Mouse (Mus musculus) liver, embryonic 15.5 days (tissue): ENCODE data around the gene Men1. TPM values are rescaled to one million over a fixed set of nuclear protein-coding genes. Genes with fewer than 3 reads are reported as not detected.
A peak's percentile ranks its signal among the peaks of the same experiment; 100 is the strongest.

Source experiments
- ATAC-seq: fragments of 200-750 bp; cut with Nextera tagmentation; 2 replicates; pipeline ENCODE4 v1.8.0; 2017; ENCODE audit warnings: moderate number of reproducible peaks, mild to moderate bottlenecking, moderate library complexity; ENCODE audit not compliant: insufficient read depth
- H3K27ac ChIP-seq: fragments of 300-500 bp; sonication (generic); replicated peaks from 2 replicates; pipeline ENCODE4 v1.5.1; 2015; ENCODE audit warnings: mild to moderate bottlenecking, inconsistent platforms
- H3K27me3 ChIP-seq: fragments of 300-500 bp; sonication (generic); 2 replicates; pipeline ENCODE4 v1.6.1; 2015; ENCODE audit warnings: mild to moderate bottlenecking, inconsistent platforms
- H3K36me3 ChIP-seq: fragments of 300-500 bp; sonication (generic); replicated peaks from 2 replicates; pipeline ENCODE4 v1.6.1; 2015; ENCODE audit warnings: moderate library complexity, mild to moderate bottlenecking, inconsistent platforms
- H3K4me1 ChIP-seq: fragments of 300-500 bp; sonication (generic); replicated peaks from 2 replicates; pipeline ENCODE4 v1.6.1; 2015; ENCODE audit warnings: inconsistent platforms
- H3K4me2 ChIP-seq: fragments of 300-500 bp; sonication (generic); 2 replicates; pipeline ENCODE4 v1.6.1; 2015; ENCODE audit warnings: moderate library complexity, mild to moderate bottlenecking, inconsistent platforms
- H3K4me3 ChIP-seq: fragments of 300-500 bp; sonication (generic); replicated peaks from 2 replicates; pipeline ENCODE4 v1.5.1; 2015; ENCODE audit warnings: mild to moderate bottlenecking, inconsistent platforms
- H3K9ac ChIP-seq: fragments of 300-500 bp; sonication (generic); 2 replicates; pipeline ENCODE4 v1.6.1; 2015; ENCODE audit warnings: moderate library complexity, mild to moderate bottlenecking, inconsistent platforms
- H3K9me3 ChIP-seq: fragments of 300-500 bp; sonication (generic); replicated peaks from 2 replicates; pipeline ENCODE4 v1.6.1; 2016; ENCODE audit warnings: inconsistent platforms
- WGBS: fragments of 180-500 bp; shearing (Covaris S2); methylation state at CpG from one replicate; pipeline ENCODE4 v1.1.7; 2015; ENCODE audit warnings: mixed read lengths; ENCODE audit not compliant: insufficient replicate concordance; 5-methylcytosine and 5-hydroxymethylcytosine counted together
- polyA plus RNA-seq: library from polyadenylated mRNA; unstranded; fragments of >200 nt; fragmentation: Nextera tagmentation; extraction: Ambion mirVana; gene quantifications from 2 replicates; pipeline ENCODE4 v1.2.1, GENCODE M21; 2015

The Men1 gene
- polyA plus RNA-seq, 1 experiment from 2014 or later = 25.1 TPM

DNA sequence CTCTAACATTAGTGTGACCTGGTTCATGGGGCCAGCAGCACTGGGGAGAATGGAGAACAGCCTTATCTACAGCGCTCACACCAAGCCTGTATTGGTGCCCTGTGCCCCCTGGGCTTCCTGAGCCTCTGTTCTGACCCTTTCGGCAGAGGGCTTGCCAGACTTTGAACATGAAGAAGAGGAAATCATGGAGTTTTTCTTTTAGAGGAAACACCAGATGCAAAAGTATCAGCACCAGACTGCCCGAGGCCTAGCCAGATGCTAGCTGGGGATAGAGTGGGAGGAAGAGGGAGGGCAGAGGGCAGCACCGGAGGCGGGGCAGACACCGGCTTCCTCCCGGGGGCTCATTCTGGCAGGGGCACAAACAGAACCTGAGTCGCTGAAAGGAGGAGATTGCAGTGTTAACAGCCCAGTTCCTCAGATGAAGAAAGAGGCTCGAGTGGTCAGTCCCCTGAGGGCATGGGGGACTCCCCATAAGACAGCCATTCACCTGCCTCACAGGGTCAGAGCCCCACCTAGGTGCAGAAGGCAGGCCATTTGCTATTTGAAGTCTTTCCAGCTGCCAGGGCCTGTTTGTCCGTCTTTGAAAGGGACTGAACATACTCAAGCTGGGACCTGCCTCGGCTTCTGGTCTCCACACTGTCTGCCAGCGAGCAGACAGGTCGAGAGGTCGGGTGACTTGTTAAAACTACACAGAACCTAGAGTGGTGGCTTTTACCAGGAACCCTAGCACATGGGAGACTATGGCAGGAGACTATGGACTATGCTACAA is 14.6 kb downstream of the Men1 start:
- peak overlapping the region; percentile 5 for H3K27ac ChIP-seq
- no peaks in the 10 kb centered on the region for H3K9me3 ChIP-seq
- H3K9ac ChIP-seq = peak overlapping the region; percentile 16; the same call in 1 of the 2 replicates
- 19% methylated on average over 14 of the region's 14 CpGs for WGBS
- peak; percentile 51 for ATAC-seq
- peaks cover 47% of the 10 kb centered on the region for H3K4me1 ChIP-seq
- H3K36me3 ChIP-seq = peaks cover 30% of the 10 kb centered on the region
- H3K4me3 ChIP-seq = no peak overlapping the region
- H3K4me2 ChIP-seq = peak overlapping the region; percentile 23
- no peaks in the 10 kb centered on the region for H3K27me3 ChIP-seq

GRCm38 (mm10) chr19:6351431-6352106 is 16.8 kb downstream of the Men1 start:
- no peaks in the 10 kb centered on the region for H3K27me3 ChIP-seq
- H3K27ac ChIP-seq = no peak overlapping the region
- no peaks in the 10 kb centered on the region for H3K9me3 ChIP-seq
- 65% methylated on average over 14 of the region's 14 CpGs for WGBS
- H3K4me3 ChIP-seq = no peak overlapping the region
- no peak overlapping the region for H3K9ac ChIP-seq
- H3K36me3 ChIP-seq = peaks cover 15% of the 10 kb centered on the region; the same call in 1 of the 2 replicates
- ATAC-seq = no peak
- no peak overlapping the region for H3K4me2 ChIP-seq
- H3K4me1 ChIP-seq = peaks cover 31% of the 10 kb centered on the region

DNA sequence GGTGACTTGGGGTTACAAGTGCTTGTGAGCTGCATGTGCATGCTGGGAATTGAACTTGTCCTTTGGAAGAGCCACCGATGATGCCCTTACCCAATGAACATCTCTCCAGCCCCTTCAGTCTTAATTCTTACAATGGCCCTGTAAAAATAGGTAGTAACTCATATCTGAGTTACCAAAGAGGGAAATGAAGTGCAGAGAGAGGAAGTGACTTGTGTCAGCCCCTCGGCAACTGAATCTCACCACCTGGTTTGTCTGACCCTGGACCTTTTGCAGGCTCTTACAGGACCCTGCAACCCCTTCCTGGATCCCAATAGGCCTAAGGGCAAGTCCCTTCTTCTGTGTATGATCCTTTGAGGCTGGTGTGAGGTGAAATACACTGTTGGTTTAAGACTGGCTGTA is 17.3 kb downstream of the Men1 start:
- no peaks in the 10 kb centered on the region for H3K27me3 ChIP-seq
- H3K4me3 ChIP-seq = no peak overlapping the region
- H3K27ac ChIP-seq = no peak overlapping the region
- no peaks in the 10 kb centered on the region for H3K9me3 ChIP-seq
- H3K36me3 ChIP-seq = peaks cover 10% of the 10 kb centered on the region; the same call in 1 of the 2 replicates
- WGBS = 29% methylated on average over 2 of the region's 2 CpGs
- peaks cover 30% of the 10 kb centered on the region for H3K4me1 ChIP-seq
- no peak for ATAC-seq
- no peak overlapping the region for H3K9ac ChIP-seq
- no peak overlapping the region for H3K4me2 ChIP-seq

GRCm38 (mm10) chr19:6354030-6354429 is 19.3 kb downstream of the Men1 start:
- WGBS = 78% methylated on average over 7 of the region's 7 CpGs
- peaks cover 19% of the 10 kb centered on the region for H3K4me1 ChIP-seq
- H3K9me3 ChIP-seq = no peaks in the 10 kb centered on the region
- no peak overlapping the region for H3K27ac ChIP-seq
- H3K4me2 ChIP-seq = no peak overlapping the region
- ATAC-seq = no peak
- no peak overlapping the region for H3K4me3 ChIP-seq
- H3K27me3 ChIP-seq = no peaks in the 10 kb centered on the region
- no peak overlapping the region for H3K9ac ChIP-seq
- peaks cover 8% of the 10 kb centered on the region for H3K36me3 ChIP-seq

- no peak for ATAC-seq
- Histone ChIP-seq H3K36me3 (peaks cover 23% of the 10 kb centered on the region), H3K27me3 (no peaks in the 10 kb centered on the region), H3K4me3 (no peak overlapping the region), H3K9me3 (no peaks in the 10 kb centered on the region), H3K27ac (no peak overlapping the region), H3K9ac (no peak overlapping the region), H3K4me2 (no peak overlapping the region), H3K4me1 (peaks cover 25% of the 10 kb centered on the region)
- 75% methylated on average over 3 of the region's 3 CpGs for WGBS
Observed at GRCm38 (mm10) chr19:6361291-6361690, 26.5 kb downstream of the Men1 start.

DNA sequence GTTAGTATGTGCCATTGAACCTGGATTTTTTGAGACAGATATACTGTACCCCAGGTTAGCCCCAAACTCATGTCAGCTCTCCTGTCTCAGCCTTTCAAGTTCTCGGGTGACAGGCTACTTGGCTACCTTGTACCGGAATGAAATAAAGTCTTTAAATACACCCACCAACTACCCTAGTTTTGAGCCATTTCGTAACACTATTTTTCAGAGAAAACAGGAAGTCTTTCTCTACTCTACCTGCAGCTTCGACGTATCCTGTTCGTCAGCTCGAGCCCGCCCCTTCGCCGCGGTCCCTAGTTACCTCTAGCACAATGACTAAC is 28.3 kb downstream of the Men1 start:
- WGBS = under 1% methylated on average over 11 of the region's 11 CpGs
- Histone ChIP-seq H3K4me2 (peak overlapping the region; percentile 74), H3K27me3 (no peaks in the 10 kb centered on the region), H3K36me3 (peaks cover 41% of the 10 kb centered on the region), H3K4me3 (peak overlapping the region; percentile 87), H3K9me3 (no peaks in the 10 kb centered on the region), H3K27ac (peak overlapping the region; percentile 95), H3K4me1 (peaks cover 31% of the 10 kb centered on the region), H3K9ac (peak overlapping the region; percentile 60)
- no peak for ATAC-seq

DNA sequence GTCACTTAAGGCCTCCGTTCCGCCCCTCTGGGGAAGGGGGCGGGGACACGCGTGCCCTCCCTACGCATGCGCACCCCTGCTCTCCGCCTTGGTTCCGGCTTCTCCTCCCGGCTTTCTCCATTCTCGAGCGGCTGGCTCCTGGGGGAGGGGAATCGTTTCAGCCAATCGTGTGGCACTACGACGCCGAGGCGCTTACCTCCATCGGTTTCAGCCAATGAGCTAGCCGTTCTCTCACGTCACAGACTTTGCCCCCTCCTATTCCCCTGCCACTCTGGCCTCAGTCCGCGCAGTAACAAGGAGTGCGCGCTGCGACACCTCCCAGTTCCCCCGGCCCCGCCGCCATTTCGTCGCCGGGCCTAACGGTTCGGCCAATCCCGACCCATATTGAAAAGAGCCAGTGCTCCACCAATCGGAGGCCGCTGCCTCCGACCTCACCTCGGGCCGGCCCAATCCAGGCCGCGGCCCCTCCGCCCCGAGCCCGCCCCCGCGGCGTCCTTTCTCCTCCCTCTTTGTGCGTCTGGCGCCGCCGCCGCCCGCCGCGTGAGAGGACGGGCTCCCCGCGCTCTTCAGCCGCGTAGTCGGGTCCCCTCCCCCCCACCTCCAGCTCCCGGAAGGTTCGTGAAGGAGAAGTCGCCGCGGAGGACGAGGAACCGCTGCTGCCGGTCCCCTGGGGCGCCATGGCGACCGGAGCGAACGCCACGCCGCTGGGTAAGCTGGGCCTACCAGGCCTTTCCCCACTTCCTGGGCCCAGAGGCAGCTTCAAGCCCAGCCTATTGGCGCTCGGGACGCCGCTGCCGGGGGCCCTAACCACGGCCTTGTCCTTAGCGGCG is 28.8 kb downstream of the Men1 start, which contains the start of gene Sf1:
Gene Sf1 (plus strand): TSS at position 280 of the 830 bp plus-strand sequence.
- peak within 1 kb of the TSS; percentile 74 for H3K4me2 ChIP-seq
- peaks cover 47% of the 10 kb centered on the region for H3K36me3 ChIP-seq
- H3K27ac ChIP-seq = peak within 1 kb of the TSS; percentile 95
- WGBS = 2% methylated on average over 83 of the region's 85 CpGs
- H3K27me3 ChIP-seq = no peaks in the 10 kb centered on the region
- H3K9ac ChIP-seq = peak within 1 kb of the TSS; percentile 97
- H3K4me3 ChIP-seq = peak within 1 kb of the TSS; percentile 87
- peaks cover 31% of the 10 kb centered on the region for H3K4me1 ChIP-seq
- H3K9me3 ChIP-seq = no peaks in the 10 kb centered on the region
- ATAC-seq = peak; percentile 93

DNA sequence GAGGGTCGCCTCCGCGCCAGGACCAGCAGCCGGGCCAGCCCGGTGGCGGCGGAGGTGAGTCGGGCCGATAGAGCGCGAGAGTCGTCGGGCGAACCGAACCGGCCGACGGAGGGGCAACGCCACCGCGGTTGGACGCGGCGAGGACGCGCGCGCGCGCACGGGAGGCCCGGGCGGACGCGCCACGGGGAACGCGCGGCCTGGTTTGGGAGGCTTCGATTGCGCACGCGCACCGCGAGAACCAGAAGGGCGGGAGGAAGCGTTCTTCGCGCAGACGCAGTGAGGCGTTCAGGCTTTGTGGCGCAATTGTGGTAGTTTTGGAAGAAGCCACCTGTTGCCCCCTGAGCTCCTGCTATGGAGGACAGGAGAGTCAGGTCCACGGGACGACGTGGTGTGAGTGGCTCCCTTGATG is 29.5 kb downstream of the Men1 start:
- Histone ChIP-seq H3K27ac (peak overlapping the region; percentile 95), H3K4me1 (peaks cover 31% of the 10 kb centered on the region), H3K9me3 (no peaks in the 10 kb centered on the region), H3K9ac (peak overlapping the region; percentile 97), H3K36me3 (peaks cover 54% of the 10 kb centered on the region), H3K4me3 (peak overlapping the region; percentile 87), H3K27me3 (no peaks in the 10 kb centered on the region), H3K4me2 (peak overlapping the region; percentile 74)
- 0 out of 2 replicates have a peak, but pooled peaks have one; percentile 5 for ATAC-seq
- under 1% methylated on average over 55 of the region's 55 CpGs for WGBS

DNA sequence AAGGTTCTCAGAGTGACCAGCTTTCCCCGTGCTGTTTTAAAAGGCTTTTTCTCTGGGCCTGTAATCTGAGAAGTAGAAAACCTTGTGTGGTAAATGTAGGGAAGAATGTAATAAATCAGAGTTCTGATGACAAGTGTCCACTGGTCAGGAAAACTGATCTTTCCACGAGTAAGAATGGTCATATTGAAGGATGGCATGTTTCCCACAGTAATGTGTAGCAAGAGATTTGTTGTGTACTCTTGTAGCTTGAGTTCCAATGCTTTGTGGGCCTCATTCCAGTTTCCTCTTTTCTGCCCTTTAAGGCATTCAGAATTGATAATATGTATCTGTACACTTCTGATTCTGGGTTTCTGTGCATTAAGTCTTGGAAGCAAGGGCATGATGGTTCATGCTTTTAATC is 30.1 kb downstream of the Men1 start:
- Histone ChIP-seq H3K4me2 (peak overlapping the region; percentile 74), H3K27me3 (no peaks in the 10 kb centered on the region), H3K4me3 (peak overlapping the region; percentile 87), H3K9ac (peak overlapping the region; percentile 97), H3K27ac (peak overlapping the region; percentile 95; the same call in 1 of the 2 replicates), H3K4me1 (peaks cover 31% of the 10 kb centered on the region), H3K9me3 (no peaks in the 10 kb centered on the region), H3K36me3 (peaks cover 59% of the 10 kb centered on the region)
- no peak for ATAC-seq
- 0% methylated on average over 2 of the region's 2 CpGs for WGBS

DNA sequence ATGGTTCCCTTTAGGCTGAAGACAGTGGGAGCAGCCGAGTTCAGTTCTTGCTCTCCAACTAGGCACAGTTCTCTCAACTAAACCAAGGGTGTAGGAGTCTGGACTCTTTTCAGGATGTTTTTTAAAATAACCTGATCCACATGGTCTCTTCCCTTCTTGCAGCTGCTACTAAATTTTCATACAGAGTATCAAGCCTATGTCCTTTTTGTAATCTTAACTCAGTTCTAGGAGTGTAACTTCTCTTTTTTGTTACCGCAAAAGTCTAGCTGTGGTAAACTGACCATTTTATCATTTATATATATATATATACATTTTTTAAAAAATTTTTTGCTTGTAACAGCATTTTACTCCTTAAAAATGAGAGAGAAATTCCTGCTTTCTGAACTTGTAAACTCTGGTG is 35.4 kb downstream of the Men1 start:
- Histone ChIP-seq H3K36me3 (peaks cover 98% of the 10 kb centered on the region), H3K9ac (no peak overlapping the region), H3K27ac (no peak overlapping the region), H3K9me3 (no peaks in the 10 kb centered on the region), H3K27me3 (no peaks in the 10 kb centered on the region), H3K4me2 (no peak overlapping the region), H3K4me3 (no peak overlapping the region), H3K4me1 (peaks cover 13% of the 10 kb centered on the region)
- 84% methylated on average over 2 of the region's 2 CpGs for WGBS
- ATAC-seq = no peak

DNA sequence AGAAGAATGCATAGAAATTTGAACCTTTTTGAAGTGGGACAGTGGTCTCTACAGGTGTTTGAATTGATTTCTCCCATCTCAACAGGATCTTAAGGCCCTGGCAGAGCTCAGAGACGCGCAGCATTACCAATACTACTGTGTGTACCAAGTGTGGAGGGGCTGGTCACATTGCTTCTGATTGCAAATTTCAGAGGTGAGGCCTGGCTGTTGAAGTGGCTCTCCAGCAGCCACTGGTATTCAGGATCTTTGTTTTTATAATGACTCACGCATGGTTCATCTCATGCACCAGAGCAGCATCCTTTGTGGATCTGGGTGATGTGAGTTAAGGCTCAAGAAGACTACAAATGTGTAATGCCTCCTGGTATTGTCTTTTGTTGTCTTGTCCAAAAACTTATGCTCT is 37.7 kb downstream of the Men1 start:
- Histone ChIP-seq H3K9me3 (no peaks in the 10 kb centered on the region), H3K9ac (no peak overlapping the region), H3K4me3 (no peak overlapping the region), H3K4me1 (no peaks in the 10 kb centered on the region; the same call in 1 of the 2 replicates), H3K27ac (no peak overlapping the region; the same call in 1 of the 2 replicates), H3K27me3 (no peaks in the 10 kb centered on the region), H3K4me2 (no peak overlapping the region), H3K36me3 (peaks cover 99% of the 10 kb centered on the region)
- 92% methylated on average over 3 of the region's 3 CpGs for WGBS
- ATAC-seq = no peak
